Comparison of ENCODE assay signal across 11 mouse cellular contexts in the genomic region with DNA sequence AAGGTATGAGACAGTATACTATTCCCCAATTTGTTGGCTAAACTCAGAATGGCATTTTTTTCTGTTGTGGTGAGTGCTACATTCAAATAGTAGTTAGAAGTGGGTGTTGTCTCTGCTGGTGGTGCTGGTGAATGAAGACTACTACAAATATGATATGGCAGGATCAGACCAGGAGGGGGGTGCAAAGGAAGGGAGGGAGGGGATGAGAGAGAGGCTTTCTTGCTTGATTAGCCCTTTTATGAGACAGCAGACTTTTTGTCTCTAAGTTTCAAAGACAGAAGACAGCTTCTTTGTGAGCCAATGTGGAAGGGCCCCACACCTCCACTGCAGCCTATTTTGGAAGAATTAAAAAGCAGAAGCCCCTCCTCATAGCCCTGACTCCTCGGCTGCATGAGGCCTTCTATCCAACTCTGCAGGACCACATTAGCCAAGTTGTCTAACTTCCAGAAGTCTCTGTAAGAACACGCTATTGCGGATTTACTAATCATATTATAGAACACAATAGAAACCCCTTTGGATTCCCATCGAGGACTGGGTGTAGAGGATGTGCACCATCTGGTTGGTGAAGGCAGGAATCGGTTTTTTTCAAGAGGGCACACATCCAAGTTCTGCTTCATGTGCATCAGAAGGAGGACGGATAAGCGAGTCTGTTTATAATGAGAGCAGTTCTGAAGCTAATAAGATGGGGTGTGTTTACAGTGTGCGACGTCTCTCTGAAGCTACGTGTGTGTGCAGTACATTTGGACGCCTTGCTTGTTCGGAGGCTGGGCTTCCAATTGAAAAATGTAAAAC.
A peak's percentile ranks its signal among the peaks of the same experiment; 100 is the strongest.
DNase-seq lines count a peak whose midpoint lies in the region; ATAC-seq and TF ChIP-seq lines count a peak whose summit lies in the region.
"Had no signal": no experiment of that assay in that cellular context is flagged by ENCODE, and none has a peak within 500 bp of the region (broad histone marks: within the 10 kb centered on the region; RNA-seq: fewer than 3 reads in every experiment).

No protein-coding gene starts in this region.

- no peaks in the 10 kb centered on the region for H3K27me3 ChIP-seq in lung, embryonic 14.5 days (ENCODE audit: insufficient read depth, low read length)
- no peaks in the 10 kb centered on the region for H3K27me3 ChIP-seq in forebrain, embryonic 13.5 days
- H3K27me3 ChIP-seq: limb, embryonic 12.5 days had no signal

- no peak overlapping the region for H3K9ac ChIP-seq in lung, embryonic 14.5 days
- no peak overlapping the region for H3K9ac ChIP-seq in forebrain, embryonic 13.5 days
- H3K9ac ChIP-seq: limb, embryonic 12.5 days had no signal

- TF ChIP-seq CTCF in lung, embryonic 14.5 days (IDR thresholded peaks at IDR 0.05; ENCODE audit: low read depth) = no peak
- no peak for TF ChIP-seq CTCF in lung, adult 2 months (IDR thresholded peaks at IDR 0.05; ENCODE audit: insufficient read depth, low read length)

- no peak overlapping the region for H3K4me3 ChIP-seq in lung, embryonic 14.5 days (ENCODE audit: low read depth, low read length)
- H3K4me3 ChIP-seq in lung, adult 2 months (replicated peaks; ENCODE audit: extremely low read depth, low read depth, low read length) = no peak overlapping the region
- H3K4me3 ChIP-seq in forebrain, embryonic 13.5 days = no peak overlapping the region
- H3K4me3 ChIP-seq: erythroblast, embryonic 14.5 days; limb, embryonic 12.5 days had no signal

- peak; percentile 96 for ATAC-seq in lung, embryonic 14.5 days (ENCODE audit: insufficient read depth)
- ATAC-seq in forebrain, embryonic 13.5 days = peak; percentile 95

- DNase-seq in lung, embryonic 14.5 days = peak; percentile 98
- DNase-seq in lung, adult 2 months = no peak
- peak; percentile 57 for DNase-seq in layer of hippocampus, adult 11-12 months (ENCODE audit: low spot score)
- peak; percentile 55 to 63 for DNase-seq in lung, postnatal 4 days
- no peak for DNase-seq in kidney, postnatal 4 days
- DNase-seq in adrenal gland, adult (ENCODE audit: inconsistent age in 2 of 2, low spot score in 1 of 2) = no peak
- DNase-seq: cerebellum, adult 9-10 months; heart, adult 11 months had no signal

- H3K4me1 ChIP-seq in lung, embryonic 14.5 days (ENCODE audit: insufficient read depth) = no peaks in the 10 kb centered on the region
- no peaks in the 10 kb centered on the region; the same call in 1 of the 2 replicates for H3K4me1 ChIP-seq in lung, adult 2 months (ENCODE audit: control insufficient read depth, insufficient read depth, low read length)
- peaks cover 21% of the 10 kb centered on the region for H3K4me1 ChIP-seq in forebrain, embryonic 13.5 days
- H3K4me1 ChIP-seq: limb, embryonic 12.5 days had no signal

- H3K36me3 ChIP-seq in lung, embryonic 14.5 days (ENCODE audit: insufficient read depth) = no peaks in the 10 kb centered on the region
- no peaks in the 10 kb centered on the region for H3K36me3 ChIP-seq in forebrain, embryonic 13.5 days (ENCODE audit: poor library complexity, severe bottlenecking)
- H3K36me3 ChIP-seq: limb, embryonic 12.5 days had no signal

- no peak overlapping the region for H3K4me2 ChIP-seq in lung, embryonic 14.5 days
- H3K4me2 ChIP-seq in forebrain, embryonic 13.5 days = no peak overlapping the region
- H3K4me2 ChIP-seq: limb, embryonic 12.5 days had no signal

- TF ChIP-seq POLR2A in lung, adult 2 months (IDR thresholded peaks at IDR 0.05; ENCODE audit: borderline replicate concordance, extremely low read depth, low read depth, low read length) = no peak

- H3K27ac ChIP-seq in lung, embryonic 14.5 days (ENCODE audit: low read depth) = peak overlapping the region; percentile 76
- H3K27ac ChIP-seq in forebrain, embryonic 13.5 days = peak overlapping the region; percentile 77
- H3K27ac ChIP-seq: limb, embryonic 12.5 days had no signal

- WGBS in lung, embryonic 14.5 days = 33% methylated on average over 12 of the region's 12 CpGs
- 43% methylated on average over 12 of the region's 12 CpGs for WGBS in lung, adult 2 months
- WGBS in forebrain, embryonic 13.5 days = 28% methylated on average over 12 of the region's 12 CpGs

- no peaks in the 10 kb centered on the region for H3K9me3 ChIP-seq in lung, embryonic 14.5 days (ENCODE audit: low read depth, low read length)
- H3K9me3 ChIP-seq in forebrain, embryonic 13.5 days (replicated peaks) = no peaks in the 10 kb centered on the region
- H3K9me3 ChIP-seq: limb, embryonic 12.5 days had no signal

Comparison
In these comparisons a context has a peak if more than half of its experiments do, and no peak if none do; other contexts are left out.
1. DNase-seq: peak in lung, embryonic 14.5 days (single experiment), layer of hippocampus, adult 11-12 months (single experiment) and lung, postnatal 4 days (2 of 2); none in lung, adult 2 months (single experiment), kidney, postnatal 4 days (0 of 2) and adrenal gland, adult (0 of 2).